Mouse (Mus musculus): ENCODE measurements around the gene Ncln. TPM values are rescaled to one million over a fixed set of nuclear protein-coding genes. Genes with fewer than 3 reads are reported as not detected.

Ncln gene
- 124 and 140 TPM in 2 replicates for total RNA-seq (2014; fragmentation: Nextera tagmentation)
- 83.1 and 128 TPM in 2 replicates for total RNA-seq (2017)

- peak; percentile 63 for ATAC-seq (replicated peaks; ENCODE audit: poor library complexity, severe bottlenecking)
Observed at GRCm38 (mm10) chr10:81496264-81496901, at the start of gene Ncln. TSS of gene Ncln (minus strand) at chr10:81496392.

GRCm38 (mm10) chr10:81545161-81545747, 49.1 kb upstream of the Ncln start, which contains the start of gene Gna11:
TSS of gene Gna11 (minus strand) at chr10:81545190.
- ATAC-seq (replicated peaks; ENCODE audit: poor library complexity, severe bottlenecking): peak; percentile 91

- no peak for ATAC-seq (replicated peaks; ENCODE audit: poor library complexity, severe bottlenecking)
Observed at GRCm38 (mm10) chr10:81544296-81545160, 48.3 kb upstream of the Ncln start.

- no peak for ATAC-seq (replicated peaks; ENCODE audit: poor library complexity, severe bottlenecking)
Observed at GRCm38 (mm10) chr10:81543633-81544032, 47.4 kb upstream of the Ncln start.

GRCm38 (mm10) chr10:81542727-81543460, 46.7 kb upstream of the Ncln start:
- no peak for ATAC-seq (replicated peaks; ENCODE audit: poor library complexity, severe bottlenecking)

GRCm38 (mm10) chr10:81541803-81542202, 45.6 kb upstream of the Ncln start:
- no peak for ATAC-seq (replicated peaks; ENCODE audit: poor library complexity, severe bottlenecking)

GRCm38 (mm10) chr10:81541363-81541762, 45.2 kb upstream of the Ncln start:
- no peak for ATAC-seq (replicated peaks; ENCODE audit: poor library complexity, severe bottlenecking)

- ATAC-seq (replicated peaks; ENCODE audit: poor library complexity, severe bottlenecking): no peak
Observed at GRCm38 (mm10) chr10:81538321-81539048, 42.3 kb upstream of the Ncln start.

- ATAC-seq (replicated peaks; ENCODE audit: poor library complexity, severe bottlenecking): no peak
Observed at GRCm38 (mm10) chr10:81537429-81537828, 41.2 kb upstream of the Ncln start.

GRCm38 (mm10) chr10:81536734-81537133, 40.5 kb upstream of the Ncln start:
- ATAC-seq (replicated peaks; ENCODE audit: poor library complexity, severe bottlenecking): peak; percentile 63; the same call in 1 of the 2 replicates

GRCm38 (mm10) chr10:81534826-81535225, 38.6 kb upstream of the Ncln start:
- no peak for ATAC-seq (replicated peaks; ENCODE audit: poor library complexity, severe bottlenecking)

- ATAC-seq (replicated peaks; ENCODE audit: poor library complexity, severe bottlenecking): peak; percentile 46
Observed at GRCm38 (mm10) chr10:81526779-81527178, 30.6 kb upstream of the Ncln start.

GRCm38 (mm10) chr10:81525017-81525694, 29.0 kb upstream of the Ncln start:
- ATAC-seq (replicated peaks; ENCODE audit: poor library complexity, severe bottlenecking): peak; percentile 25; the same call in 1 of the 2 replicates

GRCm38 (mm10) chr10:81524051-81524605, 27.9 kb upstream of the Ncln start, which contains the start of gene Gna15:
TSS of gene Gna15 (minus strand) at chr10:81524225.
- peak; percentile 60 for ATAC-seq (replicated peaks; ENCODE audit: poor library complexity, severe bottlenecking)

- peak; percentile 3; the same call in 1 of the 2 replicates for ATAC-seq (replicated peaks; ENCODE audit: poor library complexity, severe bottlenecking)
Observed at GRCm38 (mm10) chr10:81523570-81523969, 27.4 kb upstream of the Ncln start.

GRCm38 (mm10) chr10:81523142-81523541, 26.9 kb upstream of the Ncln start:
- no peak for ATAC-seq (replicated peaks; ENCODE audit: poor library complexity, severe bottlenecking)

GRCm38 (mm10) chr10:81519978-81520365, 23.8 kb upstream of the Ncln start:
- peak; percentile 28 for ATAC-seq (replicated peaks; ENCODE audit: poor library complexity, severe bottlenecking)

- peak; percentile 70 for ATAC-seq (replicated peaks; ENCODE audit: poor library complexity, severe bottlenecking)
Observed at GRCm38 (mm10) chr10:81519227-81519977, 23.2 kb upstream of the Ncln start.
